In genomic region chr16:95438848-95439540, GRCm38 (mm10) we compare ENCODE assay signal across 10 mouse cellular contexts.
DNase-seq lines count a peak whose midpoint lies in the region; ATAC-seq and TF ChIP-seq lines count a peak whose summit lies in the region.
"Had no signal": no experiment of that assay in that cellular context is flagged by ENCODE, and none has a peak within 500 bp of the region (broad histone marks: within the 10 kb centered on the region; RNA-seq: fewer than 3 reads in every experiment).

No protein-coding gene starts in this region.

- H3K27me3 ChIP-seq in heart, embryonic 16.5 days (ENCODE audit: control insufficient read depth, insufficient read depth, low read length), result no peaks in the 10 kb centered on the region
- H3K27me3 ChIP-seq in liver, adult 2 months (ENCODE audit: control insufficient read depth, insufficient read depth, low read length), result no peaks in the 10 kb centered on the region

- no peak for TF ChIP-seq POLR2A in liver, adult 2 months (IDR thresholded peaks at IDR 0.05; ENCODE audit: extremely low read depth, insufficient read depth, low read length)

- peak overlapping the region; percentile 83 for H3K27ac ChIP-seq in heart, embryonic 16.5 days (ENCODE audit: low read length)
- peak overlapping the region; percentile 78 for H3K27ac ChIP-seq in liver, adult 2 months (replicated peaks; ENCODE audit: insufficient read depth, low read depth, low read length)
- H3K27ac ChIP-seq: macrophage had no signal

- peaks cover 45% of the 10 kb centered on the region for H3K4me1 ChIP-seq in heart, embryonic 16.5 days (ENCODE audit: control insufficient read depth, insufficient read depth, low read length)
- no peaks in the 10 kb centered on the region; the same call in 1 of the 2 replicates for H3K4me1 ChIP-seq in liver, adult 2 months (ENCODE audit: control insufficient read depth, insufficient read depth, low read length)

- H3K4me2 ChIP-seq in heart, embryonic 16.5 days (ENCODE audit: low read depth, low read length), result peak overlapping the region; percentile 58

- peak overlapping the region; percentile 31 for H3K4me3 ChIP-seq in heart, embryonic 16.5 days (ENCODE audit: low read length)
- no peak overlapping the region for H3K4me3 ChIP-seq in liver, adult 2 months (ENCODE audit: insufficient read depth, low read depth, low read length)

- no peaks in the 10 kb centered on the region for H3K79me2 ChIP-seq in liver, adult 2 months (ENCODE audit: control insufficient read depth, insufficient read depth, low read length)

- ATAC-seq in heart, embryonic 16.5 days (replicated peaks; ENCODE audit: extremely low read depth, insufficient read depth, low FRiP score), result peak; percentile 39; the same call in 1 of the 2 replicates

- TF ChIP-seq CTCF in liver, adult 2 months (IDR thresholded peaks at IDR 0.05; ENCODE audit: low read depth, low read length), result no peak

- no peaks in the 10 kb centered on the region for H3K36me3 ChIP-seq in heart, embryonic 16.5 days (ENCODE audit: control insufficient read depth, insufficient read depth)
- no peaks in the 10 kb centered on the region for H3K36me3 ChIP-seq in liver, adult 2 months (ENCODE audit: control insufficient read depth, insufficient read depth, low read length)

- H3K9ac ChIP-seq in heart, embryonic 16.5 days (ENCODE audit: low read length), result peak overlapping the region; percentile 43; the same call in 1 of the 2 replicates
- 0 out of 2 replicates have a peak overlapping the region, but pooled peaks have one; percentile 17 for H3K9ac ChIP-seq in liver, adult 2 months (ENCODE audit: low read depth, low read length)

- 41% methylated on average over 17 of the region's 17 CpGs for WGBS in heart, embryonic 16.5 days
- 69% methylated on average over 17 of the region's 17 CpGs for WGBS in liver, adult 2 months

- peak; percentile 52 to 85 for DNase-seq in adrenal gland, adult (ENCODE audit: inconsistent age in 2 of 2, low spot score in 1 of 2)
- DNase-seq in adrenal gland, postnatal 4 days (ENCODE audit: low spot score in 2 of 2), result no peak
- peak; percentile 10 for DNase-seq in liver, adult 2 months (ENCODE audit: extremely low read depth, low read depth, low spot score)
- DNase-seq in mesoderm, embryonic 11.5 days (ENCODE audit: low read depth, low spot score), result peak; percentile 29
- no peak for DNase-seq in natural killer cell, adult 2 months (ENCODE audit: low spot score in 2 of 2)
- no peak for DNase-seq in right cerebral cortex, postnatal 4 days
- DNase-seq in urinary bladder, postnatal 36 days (ENCODE audit: low spot score in 2 of 2), result no peak
- DNase-seq: right cerebral cortex, adult 18-20 months had no signal

- no peaks in the 10 kb centered on the region for H3K9me3 ChIP-seq in heart, embryonic 16.5 days (replicated peaks; ENCODE audit: control insufficient read depth, low read length)

Comparison
In these comparisons a context has a peak if more than half of its experiments do, and no peak if none do; other contexts are left out.
1. DNase-seq: peak in adrenal gland, adult (2 of 2), liver, adult 2 months (single experiment) and mesoderm, embryonic 11.5 days (single experiment); none in adrenal gland, postnatal 4 days (0 of 2), natural killer cell, adult 2 months (0 of 2), right cerebral cortex, postnatal 4 days (single experiment) and urinary bladder, postnatal 36 days (0 of 2).